Mouse (Mus musculus) adrenal gland, adult 18-20 months (tissue): ENCODE results near the gene Vmn1r49. TPM values are rescaled to one million over a fixed set of nuclear protein-coding genes. Genes with fewer than 3 reads are reported as not detected.
"Not testable (repeated sequence)": the region's sequence is repeated elsewhere in the genome, so short reads cannot be mapped to it uniquely, and the experiment has no call there.

ENCODE experiments used
- DNase-seq, 2 experiments: peaks; one replicate each; pipeline ENCODE4 v3.0.0; 2021 to 2022; ENCODE audit warnings: low spot score in 2 of 2
- long read RNA-seq, 2 experiments: library from polyadenylated mRNA; stranded (forward); transcript quantifications; one replicate each; pipeline ENCODE4 v2.0.0; 2021
- total RNA-seq, 2 experiments: library from RNA; stranded (reverse); gene quantifications; 1 replicate in 1 of 2; 2 replicates in 1 of 2; pipeline ENCODE4 v1.2.3; 2021

Gene Vmn1r49
- not detected for total RNA-seq
- long read RNA-seq, experiment 1 = 0 reads
- long read RNA-seq, experiment 2 = 0 reads

DNA sequence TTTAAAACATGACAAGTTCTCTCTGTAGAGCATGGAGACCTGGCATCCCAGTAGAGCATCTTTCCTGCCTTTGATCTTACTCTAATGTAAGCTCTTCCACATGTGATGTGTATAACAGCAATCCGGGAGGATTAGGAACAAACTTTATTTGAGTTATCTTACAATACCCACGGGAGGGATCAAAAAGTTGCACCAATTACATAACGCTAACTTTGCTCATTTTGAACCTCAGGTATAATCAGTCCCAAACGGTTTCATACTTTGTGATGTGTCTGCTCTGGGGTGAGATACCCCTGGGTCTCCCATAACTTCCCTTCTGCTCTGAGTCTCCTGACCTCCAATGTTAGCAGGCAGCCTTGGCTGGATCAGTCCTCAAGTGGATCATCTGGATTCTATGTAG is at the start of gene Vmn1r49:
Vmn1r49 (minus strand) TSS at position 101 of the 400 bp plus-strand sequence.
- DNase-seq = no peak

- not testable (repeated sequence) for DNase-seq
These were observed 44.0 kb upstream of the Vmn1r49 start, which contains the start of gene Vmn1r51 for GRCm38 (mm10) chr6:90122296-90122695. Gene Vmn1r51 (plus strand): TSS chr6:90122596.

DNA sequence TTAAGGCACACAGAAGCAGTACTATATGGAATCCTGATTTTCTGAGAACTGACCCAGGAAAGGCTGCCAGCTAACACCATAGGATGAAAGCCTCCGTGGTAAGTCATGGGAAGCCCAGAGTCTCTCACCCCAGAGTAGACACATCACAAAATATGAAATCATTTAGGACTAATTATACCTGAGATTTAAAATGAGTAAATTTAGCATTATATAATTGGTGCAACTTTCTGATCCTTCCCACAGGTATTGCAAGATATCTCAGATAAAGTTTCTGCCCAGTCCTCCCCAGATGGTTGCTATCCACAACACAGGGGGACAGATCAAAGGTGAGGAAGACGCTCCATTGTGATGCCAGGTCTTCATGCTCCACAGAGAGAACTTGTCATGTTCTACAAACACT is 22.8 kb upstream of the Vmn1r49 start, which contains the start of gene Vmn1r50:
Vmn1r50 (plus strand) TSS at position 301 of the 400 bp plus-strand sequence.
- DNase-seq = no peak

DNA sequence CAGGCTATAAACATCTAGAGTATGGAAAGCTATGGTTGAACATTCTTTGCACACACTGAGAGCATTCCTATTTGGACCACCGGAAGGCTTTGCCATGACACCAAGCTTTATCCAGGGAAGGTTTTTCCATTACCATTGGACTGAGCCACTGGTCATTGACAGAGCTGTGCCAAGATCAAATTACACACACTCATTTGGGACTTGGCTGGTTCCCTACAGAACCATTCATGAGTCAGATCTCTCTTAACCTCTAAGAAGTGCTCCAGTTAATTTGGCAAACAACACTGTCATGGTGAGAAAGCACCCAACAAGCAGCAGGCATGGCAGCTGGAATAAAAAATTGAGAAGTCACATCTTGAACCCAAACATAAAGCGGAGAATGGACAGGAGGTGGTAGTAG is 22.3 kb upstream of the Vmn1r49 start:
- DNase-seq = no peak

- DNase-seq = not testable (repeated sequence)
These were observed 41.6 kb downstream of the Vmn1r49 start, which contains the start of gene Vmn1r48 for GRCm38 (mm10) chr6:90036741-90037140. Gene Vmn1r48 (minus strand): TSS chr6:90036841.

Other genes with a start within 250 kb of the Vmn1r49 start
- not detected for gene Vmn1r42, start 202.1 kb downstream of the Vmn1r49 start, total RNA-seq
- gene Vmn1r43, start 202.1 kb downstream of the Vmn1r49 start, total RNA-seq = not detected
- not detected for gene Vmn1r44, start 194.8 kb downstream of the Vmn1r49 start, total RNA-seq
- not detected for gene Vmn1r45, start 137.9 kb downstream of the Vmn1r49 start, total RNA-seq
- gene Vmn1r46, start 109.2 kb downstream of the Vmn1r49 start, total RNA-seq = not detected
- not detected for gene Vmn1r47, start 62.4 kb downstream of the Vmn1r49 start, total RNA-seq
- gene Vmn1r48, start 41.7 kb downstream of the Vmn1r49 start, total RNA-seq = not detected
- not detected for gene Vmn1r50, start 22.9 kb upstream of the Vmn1r49 start, total RNA-seq
- not detected for gene Vmn1r51, start 44.1 kb upstream of the Vmn1r49 start, total RNA-seq
- not detected for gene Vmn1r52, start 96.3 kb upstream of the Vmn1r49 start, total RNA-seq
- gene V1ra8, start 124.3 kb upstream of the Vmn1r49 start, total RNA-seq = not detected
- gene Vmn1r53, start 145.9 kb upstream of the Vmn1r49 start, total RNA-seq = not detected
- gene Vmn1r54, start 167.8 kb upstream of the Vmn1r49 start, total RNA-seq = not detected
- gene BC048671, start 222.7 kb upstream of the Vmn1r49 start, total RNA-seq = not detected
- gene Chst13, start 246.7 kb upstream of the Vmn1r49 start, total RNA-seq = not detected